Mouse (Mus musculus) heart, embryonic 16.5 days (tissue): Measurements from ENCODE around the gene Gtpbp6. TPM values are rescaled to one million over a fixed set of nuclear protein-coding genes. Genes with fewer than 3 reads are reported as not detected.

ENCODE experiments used
- ATAC-seq: fragments of 200-750 bp; cut with Nextera tagmentation; replicated peaks from 2 replicates; pipeline ENCODE4 v1.8.0; 2017; ENCODE audit warnings: moderate number of reproducible peaks; ENCODE audit not compliant: insufficient read depth, low FRiP score; ENCODE audit errors: extremely low read depth
- H3K27ac ChIP-seq: fragments of 300-500 bp; sonication (generic); 2 replicates; pipeline ENCODE4 v1.5.1; 2014; ENCODE audit warnings: mild to moderate bottlenecking, low read length, control low read depth, moderate library complexity
- H3K27me3 ChIP-seq: fragments of 300-500 bp; sonication (generic); 2 replicates; pipeline ENCODE4 v1.6.1; 2014; ENCODE audit warnings: low read length, mixed read lengths; ENCODE audit not compliant: control insufficient read depth, insufficient read depth
- H3K36me3 ChIP-seq: fragments of 300-500 bp; sonication (generic); 2 replicates; pipeline ENCODE4 v1.6.1; 2014; ENCODE audit not compliant: control insufficient read depth, insufficient read depth
- H3K4me1 ChIP-seq: fragments of 300-500 bp; sonication (generic); 2 replicates; pipeline ENCODE4 v1.6.1; 2014; ENCODE audit warnings: low read length, mixed read lengths; ENCODE audit not compliant: control insufficient read depth, insufficient read depth
- H3K4me2 ChIP-seq: fragments of 300-500 bp; sonication (generic); 2 replicates; pipeline ENCODE4 v1.6.1; 2014; ENCODE audit warnings: low read depth, mild to moderate bottlenecking, control low read depth, low read length
- H3K4me3 ChIP-seq: fragments of 300-500 bp; sonication (generic); 2 replicates; pipeline ENCODE4 v1.5.1; 2014; ENCODE audit warnings: mild to moderate bottlenecking, control low read depth, low read length
- H3K9ac ChIP-seq: fragments of 300-500 bp; sonication (generic); 2 replicates; pipeline ENCODE4 v1.6.1; 2014; ENCODE audit warnings: low read length, control low read depth
- H3K9me3 ChIP-seq: fragments of 300-500 bp; sonication (generic); replicated peaks from 2 replicates; pipeline ENCODE4 v1.6.1; 2016; ENCODE audit warnings: low read length; ENCODE audit not compliant: control insufficient read depth
- WGBS: fragments of 180-500 bp; shearing (Covaris S2); extraction: QIAGEN DNeasy Blood & Tissue Kit; methylation state at CpG from one replicate; pipeline ENCODE4 v1.1.7; 2014; 5-methylcytosine and 5-hydroxymethylcytosine counted together
- polyA plus RNA-seq: library from polyadenylated mRNA; unstranded; fragments of >200 nt; fragmentation: Nextera tagmentation; extraction: Ambion mirVana; gene quantifications from 2 replicates; pipeline ENCODE4 v1.2.1, GENCODE M21; 2015

The Gtpbp6 gene
- polyA plus RNA-seq, 1 experiment from 2014 or later: 19.6 TPM

GRCm38 (mm10) chr5:110109991-110110441 lies 2.0 kb upstream of the Gtpbp6 start, which contains the start of gene Zfp605:
TSS of gene Zfp605 (plus strand) at chr5:110110092.
- H3K4me1 ChIP-seq: peaks cover 15% of the 10 kb centered on the region
- H3K27ac ChIP-seq: peak within 1 kb of the TSS; percentile 92
- peak; percentile 38 for ATAC-seq
- peak within 1 kb of the TSS; percentile 84 for H3K4me2 ChIP-seq
- no peaks in the 10 kb centered on the region for H3K27me3 ChIP-seq
- H3K4me3 ChIP-seq: peak within 1 kb of the TSS; percentile 80
- no peaks in the 10 kb centered on the region for H3K9me3 ChIP-seq
- under 1% methylated on average over 12 of the region's 12 CpGs for WGBS
- H3K9ac ChIP-seq: peak within 1 kb of the TSS; percentile 77
- peaks cover 29% of the 10 kb centered on the region for H3K36me3 ChIP-seq

GRCm38 (mm10) chr5:110108305-110108628 lies 270 bp upstream of the Gtpbp6 start:
- no peaks in the 10 kb centered on the region for H3K27me3 ChIP-seq
- H3K4me3 ChIP-seq: peak overlapping the region; percentile 92
- H3K36me3 ChIP-seq: peaks cover 42% of the 10 kb centered on the region
- WGBS: 0% methylated on average over 7 of the region's 7 CpGs
- no peak for ATAC-seq
- H3K9me3 ChIP-seq: no peaks in the 10 kb centered on the region
- peak overlapping the region; percentile 94 for H3K9ac ChIP-seq
- H3K4me1 ChIP-seq: peaks cover 15% of the 10 kb centered on the region
- H3K4me2 ChIP-seq: peak overlapping the region; percentile 92
- peak overlapping the region; percentile 98 for H3K27ac ChIP-seq

GRCm38 (mm10) chr5:110106901-110107564 lies 964 bp downstream of the Gtpbp6 start:
- peaks cover 17% of the 10 kb centered on the region for H3K4me1 ChIP-seq
- H3K27me3 ChIP-seq: no peaks in the 10 kb centered on the region
- H3K4me2 ChIP-seq: peak overlapping the region; percentile 92
- 15% methylated on average over 41 of the region's 41 CpGs for WGBS
- no peaks in the 10 kb centered on the region for H3K9me3 ChIP-seq
- peak overlapping the region; percentile 94 for H3K9ac ChIP-seq
- peaks cover 41% of the 10 kb centered on the region for H3K36me3 ChIP-seq
- peak overlapping the region; percentile 98 for H3K27ac ChIP-seq
- ATAC-seq: no peak; the same call in 1 of the 2 replicates
- H3K4me3 ChIP-seq: peak overlapping the region; percentile 92

GRCm38 (mm10) chr5:110106140-110106871 lies 1.7 kb downstream of the Gtpbp6 start:
- no peak for ATAC-seq
- H3K4me1 ChIP-seq: peaks cover 23% of the 10 kb centered on the region
- H3K9ac ChIP-seq: peak overlapping the region; percentile 94; the same call in 1 of the 2 replicates
- peak overlapping the region; percentile 92 for H3K4me2 ChIP-seq
- no peak overlapping the region for H3K27ac ChIP-seq
- peaks cover 41% of the 10 kb centered on the region for H3K36me3 ChIP-seq
- no peaks in the 10 kb centered on the region; the same call in 1 of the 2 replicates for H3K27me3 ChIP-seq
- H3K9me3 ChIP-seq: no peaks in the 10 kb centered on the region
- H3K4me3 ChIP-seq: peak overlapping the region; percentile 92
- 96% methylated on average over 26 of the region's 26 CpGs for WGBS

GRCm38 (mm10) chr5:110104616-110105380 lies 3.2 kb downstream of the Gtpbp6 start:
- Histone ChIP-seq H3K27ac (no peak overlapping the region), H3K4me1 (peaks cover 29% of the 10 kb centered on the region), H3K9ac (no peak overlapping the region), H3K36me3 (peaks cover 41% of the 10 kb centered on the region), H3K4me3 (no peak overlapping the region), H3K27me3 (peaks cover 4% of the 10 kb centered on the region), H3K4me2 (no peak overlapping the region), H3K9me3 (no peaks in the 10 kb centered on the region)
- 94% methylated on average over 36 of the region's 36 CpGs for WGBS
- ATAC-seq: no peak

- Histone ChIP-seq H3K27me3 (peaks cover 4% of the 10 kb centered on the region), H3K9me3 (no peaks in the 10 kb centered on the region), H3K4me3 (no peak overlapping the region), H3K27ac (no peak overlapping the region), H3K9ac (no peak overlapping the region), H3K36me3 (peaks cover 41% of the 10 kb centered on the region), H3K4me2 (no peak overlapping the region), H3K4me1 (peaks cover 29% of the 10 kb centered on the region)
- ATAC-seq: no peak
- 93% methylated on average over 27 of the region's 27 CpGs for WGBS
Observed at GRCm38 (mm10) chr5:110103901-110104615, 3.9 kb downstream of the Gtpbp6 start.

GRCm38 (mm10) chr5:110102853-110103625 lies 5.0 kb downstream of the Gtpbp6 start:
- peaks cover 4% of the 10 kb centered on the region for H3K27me3 ChIP-seq
- no peaks in the 10 kb centered on the region for H3K9me3 ChIP-seq
- H3K36me3 ChIP-seq: peaks cover 41% of the 10 kb centered on the region
- no peak overlapping the region for H3K27ac ChIP-seq
- peaks cover 26% of the 10 kb centered on the region for H3K4me1 ChIP-seq
- H3K4me2 ChIP-seq: no peak overlapping the region
- ATAC-seq: no peak
- no peak overlapping the region for H3K9ac ChIP-seq
- no peak overlapping the region for H3K4me3 ChIP-seq
- 89% methylated on average over 19 of the region's 19 CpGs for WGBS

GRCm38 (mm10) chr5:110102429-110102828 lies 5.6 kb downstream of the Gtpbp6 start:
- no peaks in the 10 kb centered on the region for H3K9me3 ChIP-seq
- no peak overlapping the region for H3K4me3 ChIP-seq
- peaks cover 4% of the 10 kb centered on the region for H3K27me3 ChIP-seq
- ATAC-seq: no peak
- H3K36me3 ChIP-seq: peaks cover 41% of the 10 kb centered on the region
- peaks cover 26% of the 10 kb centered on the region for H3K4me1 ChIP-seq
- no peak overlapping the region for H3K27ac ChIP-seq
- H3K4me2 ChIP-seq: no peak overlapping the region
- H3K9ac ChIP-seq: no peak overlapping the region
- WGBS: 81% methylated on average over 13 of the region's 13 CpGs
